Mouse (Mus musculus): ENCODE data around the gene Trim9.

Gene Trim9

DNA sequence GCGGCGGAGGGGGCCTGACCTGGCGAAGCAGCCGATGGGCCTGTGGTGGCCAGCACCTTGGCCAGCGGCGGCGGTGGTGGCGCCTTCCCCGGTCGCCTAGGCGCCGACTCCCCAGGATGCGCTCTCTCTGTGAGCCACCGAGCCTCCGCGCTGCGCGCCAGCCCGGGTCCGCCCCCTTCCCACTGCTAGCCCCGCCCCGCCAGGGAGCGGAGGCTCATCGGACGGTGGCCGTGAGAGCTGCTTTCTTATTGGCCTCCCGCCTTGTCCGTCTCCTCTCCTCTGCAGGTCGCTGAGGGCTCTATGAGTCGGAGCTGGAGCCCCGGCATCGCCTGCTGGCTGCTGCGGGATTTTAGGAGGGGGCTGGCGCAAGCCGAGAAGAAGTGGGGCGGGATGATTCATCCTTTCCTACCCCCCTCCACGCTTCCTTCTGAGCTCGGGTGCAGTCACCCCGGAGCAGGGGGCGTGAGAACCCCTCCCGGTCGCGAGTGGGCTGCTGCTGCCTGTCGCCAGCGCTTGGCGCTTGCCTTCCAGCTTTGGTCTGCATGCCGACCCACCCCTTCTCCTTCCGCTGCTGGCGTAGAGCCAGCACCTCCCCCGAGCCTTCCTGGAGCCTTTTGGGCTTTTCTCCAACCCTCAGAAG is at the start of gene Trim9:
Trim9 (minus strand) TSS at position 413 of the 640 bp plus-strand sequence.
- DNase-seq (ENCODE audit: low read depth) = no peak

DNA sequence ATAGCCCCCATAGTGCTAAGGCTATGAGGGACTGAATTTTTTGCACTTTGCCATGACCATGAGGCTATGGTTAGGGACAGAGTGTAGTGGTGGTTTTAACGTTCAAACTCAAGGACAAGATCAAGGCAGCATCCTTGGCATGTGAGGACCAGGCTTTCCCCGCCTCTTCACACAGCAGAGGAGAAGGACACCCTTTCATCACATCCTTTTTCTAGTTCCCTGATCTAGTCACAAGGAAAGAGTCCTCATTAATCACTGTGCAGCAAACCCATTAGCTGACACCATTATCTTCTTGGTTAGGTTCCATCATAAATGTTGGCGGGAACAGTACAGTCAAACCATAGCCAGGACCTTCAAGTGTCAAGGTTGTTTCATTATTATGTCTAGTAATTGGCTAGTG is 47.6 kb upstream of the Trim9 start:
- no peak for DNase-seq (ENCODE audit: low read depth)

DNA sequence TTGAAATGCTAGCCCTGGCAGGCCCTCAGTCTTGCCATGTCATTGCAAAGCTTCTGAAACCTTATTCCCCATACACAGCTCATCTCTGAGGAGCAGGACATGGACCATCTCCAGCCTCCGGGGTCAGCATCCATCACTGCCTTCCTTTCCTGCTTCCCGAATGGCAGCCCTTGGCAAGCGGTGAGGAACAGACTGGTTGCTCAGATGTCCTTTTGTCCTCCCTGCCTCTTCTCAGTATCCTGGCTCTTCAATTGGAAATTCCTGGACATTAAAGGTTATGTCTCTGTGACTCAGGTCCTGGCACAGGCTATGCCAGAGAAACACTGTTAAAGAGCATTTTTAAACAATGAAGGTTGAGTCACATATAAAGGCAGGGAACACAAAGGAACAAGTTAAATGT is 43.8 kb upstream of the Trim9 start:
- no peak for DNase-seq (ENCODE audit: low read depth)

DNA sequence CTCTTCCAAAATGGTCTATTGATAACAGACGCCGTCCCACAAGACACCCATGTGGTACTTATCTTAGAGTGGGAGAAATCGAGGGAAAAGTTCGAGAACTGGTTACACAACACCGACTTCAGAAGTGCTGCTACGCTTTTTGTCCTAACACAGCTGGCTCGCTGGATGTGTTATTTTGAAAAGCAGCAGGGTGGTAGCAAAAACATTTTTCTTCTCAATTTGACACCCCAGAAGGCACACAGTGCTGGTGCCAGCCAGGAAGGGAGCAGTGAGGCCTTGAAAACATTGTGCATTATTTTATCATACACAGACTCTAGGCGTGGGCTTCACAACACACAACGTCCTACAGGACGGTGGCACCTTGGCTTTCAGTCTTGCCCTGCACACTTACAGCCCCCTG is 27.6 kb upstream of the Trim9 start:
- DNase-seq (ENCODE audit: low read depth) = no peak

DNA sequence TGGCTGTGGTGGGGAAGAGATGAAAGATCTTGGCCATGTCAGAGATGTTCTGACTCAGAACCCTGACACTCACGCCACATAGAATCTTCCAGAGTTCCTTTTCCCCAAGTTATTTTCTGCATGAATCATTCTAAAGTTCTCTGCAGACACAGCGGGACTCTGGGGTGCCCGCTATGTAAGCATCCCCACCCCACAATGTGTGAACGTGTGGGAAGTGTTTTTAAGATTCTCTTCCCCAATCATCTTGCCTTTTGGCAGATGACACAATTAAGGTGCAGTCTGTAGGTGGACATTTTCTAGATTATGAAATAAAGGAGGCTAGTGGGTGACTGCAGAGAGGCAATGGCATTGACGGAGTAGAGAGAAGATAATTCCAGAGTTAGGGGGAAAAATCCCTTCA is 25.5 kb upstream of the Trim9 start:
- DNase-seq (ENCODE audit: low read depth) = no peak

DNA sequence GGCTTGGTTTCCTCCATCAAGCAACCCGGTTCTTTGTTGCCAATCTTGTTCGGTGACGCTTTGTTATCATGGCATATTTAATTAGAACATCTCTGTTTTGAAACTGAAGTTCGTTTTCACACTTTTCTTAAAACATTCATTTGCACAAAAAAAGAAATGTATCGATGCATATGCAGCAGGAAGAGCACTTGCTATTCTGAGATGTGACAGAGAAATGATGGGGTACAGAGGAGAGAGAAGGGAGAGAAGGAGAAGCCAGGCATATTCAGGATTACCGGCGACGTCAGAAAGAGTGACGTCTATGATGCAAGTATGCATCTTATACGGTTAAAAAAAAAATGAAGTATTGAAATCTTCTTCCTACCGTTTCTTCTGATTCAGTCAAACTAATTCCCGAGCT is 21.9 kb upstream of the Trim9 start:
- no peak for DNase-seq (ENCODE audit: low read depth)

DNA sequence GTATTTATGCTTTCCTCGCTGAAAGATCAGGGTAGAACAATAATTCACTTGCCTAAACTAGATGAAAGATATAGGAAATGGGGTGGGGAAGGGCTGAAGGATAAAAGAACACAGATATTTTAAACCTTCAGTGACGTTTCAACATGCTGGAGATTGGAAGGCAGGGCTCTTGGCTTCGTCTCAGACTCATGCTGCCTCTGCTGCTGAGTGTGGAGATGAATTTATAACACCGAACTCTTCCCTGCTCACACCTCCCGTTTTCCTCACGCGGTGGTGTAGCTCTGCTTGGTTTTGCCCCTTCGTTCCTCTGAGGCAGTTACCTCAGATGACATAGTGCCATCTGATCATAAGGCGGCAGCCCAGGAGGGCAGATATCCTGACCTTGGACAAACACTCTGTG is 21.4 kb upstream of the Trim9 start:
- DNase-seq (ENCODE audit: low read depth) = no peak

DNA sequence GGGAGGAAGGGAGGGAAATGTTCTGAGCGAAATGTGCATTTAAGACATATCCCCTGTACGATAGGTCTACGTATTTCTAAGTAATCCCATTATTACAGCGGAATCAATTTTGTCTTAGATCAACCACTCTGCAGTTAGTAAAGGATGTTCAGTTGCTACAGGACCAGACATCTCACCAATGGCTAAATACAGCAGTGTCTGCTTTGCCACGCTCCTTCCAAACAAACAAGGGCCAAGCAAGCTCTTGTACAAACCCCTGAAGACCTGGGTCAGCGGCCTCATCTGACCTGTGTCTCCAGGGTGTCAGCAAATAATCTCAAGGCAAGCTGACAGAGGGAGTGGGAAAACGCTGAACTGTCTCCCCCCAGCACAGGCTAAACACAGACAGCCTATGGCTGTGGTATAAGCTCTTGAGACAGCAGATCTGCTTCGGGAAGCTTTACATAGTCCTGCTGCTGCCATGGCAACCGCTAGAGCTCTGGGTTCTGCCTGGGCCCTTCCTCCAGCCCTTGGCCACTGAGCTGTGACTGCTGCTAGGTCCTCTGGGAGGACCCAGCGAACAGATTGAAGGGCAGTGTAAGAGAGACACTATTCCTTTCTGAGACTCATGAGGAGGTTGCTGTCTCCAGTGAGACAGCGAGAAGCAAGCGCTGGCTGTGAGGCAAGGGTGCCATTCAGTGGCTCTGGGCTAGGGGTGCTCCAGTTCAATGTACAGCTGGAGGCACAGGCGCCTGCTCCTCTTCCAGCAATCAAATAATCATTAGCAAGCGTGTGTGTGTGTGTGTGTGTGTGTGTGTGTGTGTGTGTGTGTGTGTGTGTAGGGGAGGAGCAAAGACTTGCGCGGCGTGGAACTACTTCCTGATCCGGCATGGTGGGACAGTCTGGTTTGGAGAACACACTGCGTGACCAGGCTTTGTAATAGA is 20.2 kb upstream of the Trim9 start:
- no peak for DNase-seq (ENCODE audit: low read depth)

DNA sequence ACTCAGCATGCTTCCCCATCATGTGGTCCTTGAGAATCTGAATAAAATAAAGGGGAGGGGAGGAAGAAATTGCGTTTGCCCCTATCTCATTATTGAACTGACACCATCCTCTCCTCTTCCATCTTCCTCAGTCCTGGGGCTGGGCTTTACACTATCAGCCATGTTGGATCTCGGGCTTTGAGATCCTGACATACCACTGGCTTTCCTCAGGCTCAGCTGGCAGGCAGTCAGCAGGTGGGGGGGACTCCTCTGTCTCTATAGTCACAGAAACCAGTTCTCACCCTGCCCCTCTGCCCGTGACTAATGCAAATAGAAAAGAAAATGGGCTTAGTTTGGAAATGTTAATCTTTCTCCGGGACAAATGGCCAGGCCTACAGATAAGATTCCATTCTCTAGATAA is 15.6 kb upstream of the Trim9 start:
- DNase-seq (ENCODE audit: low read depth) = no peak

DNA sequence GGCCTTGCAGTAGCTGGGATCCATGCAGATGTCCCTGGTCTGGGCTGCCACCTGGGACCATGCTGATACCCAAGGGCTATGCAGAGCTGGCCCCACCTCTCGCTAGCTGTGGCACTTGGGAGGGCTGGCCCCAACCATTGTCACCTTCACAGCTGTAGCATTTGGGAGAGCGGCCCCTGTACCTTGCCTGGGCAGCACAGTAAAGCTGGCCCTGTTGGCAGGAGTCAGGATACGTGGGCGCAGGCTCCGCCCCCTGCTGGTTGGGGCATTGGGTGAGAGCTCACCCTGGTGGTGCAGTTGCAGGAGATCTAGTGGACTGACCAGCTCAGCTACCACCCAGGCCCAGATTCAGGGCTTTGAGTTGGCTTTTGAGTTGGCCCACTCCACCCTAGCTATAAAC is 12.9 kb upstream of the Trim9 start:
- DNase-seq (ENCODE audit: low read depth) = no peak

DNA sequence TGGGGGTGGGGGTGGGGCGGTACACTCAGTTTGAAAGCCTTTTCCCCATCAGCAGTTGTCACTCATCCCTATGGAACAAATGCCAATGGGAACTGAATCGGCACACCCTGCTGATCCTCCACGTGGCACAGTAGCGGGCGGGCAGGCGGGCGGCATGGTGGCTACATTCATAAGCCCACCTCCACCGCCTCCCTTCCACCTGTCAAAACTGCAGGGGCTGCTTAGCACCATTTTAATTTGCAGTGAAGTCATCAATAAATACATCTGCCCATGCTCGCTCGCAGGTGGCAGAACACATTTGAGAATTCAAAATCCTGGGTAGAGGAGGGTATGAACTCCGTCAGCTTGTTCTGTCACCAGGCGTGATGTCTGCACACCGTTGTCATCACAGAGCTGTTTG is 12.0 kb upstream of the Trim9 start:
- DNase-seq (ENCODE audit: low read depth) = no peak

DNA sequence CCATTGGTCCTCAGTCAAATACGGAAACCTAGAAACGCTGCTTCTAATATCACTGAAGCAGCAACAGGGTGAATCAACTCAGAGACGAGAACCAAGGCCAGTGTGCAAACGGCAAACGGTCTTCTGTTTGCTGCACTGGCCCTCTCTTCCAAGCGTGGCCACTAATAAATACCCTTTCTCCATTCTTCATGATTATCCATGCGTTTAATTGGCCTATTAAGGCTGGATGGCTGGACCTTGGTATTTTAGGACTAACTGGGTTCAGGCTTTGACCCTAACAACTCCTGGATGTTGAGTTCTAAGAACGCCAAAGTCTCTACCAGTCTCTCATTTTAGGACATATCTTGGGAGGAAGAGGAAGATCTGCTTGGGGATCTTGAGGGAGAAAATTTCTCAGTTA is 7.5 kb upstream of the Trim9 start:
- DNase-seq (ENCODE audit: low read depth) = no peak

DNA sequence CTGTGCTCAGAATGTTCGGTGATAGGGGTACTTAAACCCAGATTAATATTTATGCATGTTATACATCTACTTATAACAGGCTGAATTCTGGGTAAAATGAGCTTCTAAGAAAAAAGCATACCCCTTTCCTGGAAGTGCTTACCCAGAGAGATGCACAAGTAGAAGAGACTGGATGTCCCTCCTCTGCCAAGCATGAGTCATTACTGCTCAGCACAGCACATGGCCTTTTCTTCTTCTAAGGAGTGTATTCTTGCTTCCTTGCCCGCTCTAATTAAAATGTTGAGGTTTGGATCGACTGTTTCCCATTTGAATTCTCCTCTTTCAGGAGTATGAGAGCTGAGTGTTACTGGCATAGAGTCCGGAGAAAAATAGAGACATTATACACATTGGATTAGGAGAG is 3.1 kb upstream of the Trim9 start:
- DNase-seq (ENCODE audit: low read depth) = no peak

DNA sequence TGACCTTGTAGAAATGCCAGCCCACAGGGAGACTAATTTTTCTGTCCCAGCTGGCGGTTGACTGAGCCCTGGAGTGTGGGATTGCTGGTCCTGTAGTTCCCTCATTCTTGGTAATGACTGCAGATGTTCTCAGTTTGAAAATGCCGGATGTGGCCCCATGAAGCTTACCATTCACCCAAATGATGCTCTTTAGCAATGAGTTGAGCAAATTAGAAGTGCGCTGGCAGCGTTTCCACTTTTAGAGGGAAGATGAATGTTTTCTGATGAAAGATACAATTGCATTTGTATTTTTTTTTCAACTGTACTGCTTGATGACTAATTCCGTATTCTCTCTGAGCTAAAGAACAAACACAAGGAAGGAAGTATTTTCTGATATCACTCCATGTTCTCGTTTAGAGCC is 2.4 kb upstream of the Trim9 start:
- no peak for DNase-seq (ENCODE audit: low read depth)

DNA sequence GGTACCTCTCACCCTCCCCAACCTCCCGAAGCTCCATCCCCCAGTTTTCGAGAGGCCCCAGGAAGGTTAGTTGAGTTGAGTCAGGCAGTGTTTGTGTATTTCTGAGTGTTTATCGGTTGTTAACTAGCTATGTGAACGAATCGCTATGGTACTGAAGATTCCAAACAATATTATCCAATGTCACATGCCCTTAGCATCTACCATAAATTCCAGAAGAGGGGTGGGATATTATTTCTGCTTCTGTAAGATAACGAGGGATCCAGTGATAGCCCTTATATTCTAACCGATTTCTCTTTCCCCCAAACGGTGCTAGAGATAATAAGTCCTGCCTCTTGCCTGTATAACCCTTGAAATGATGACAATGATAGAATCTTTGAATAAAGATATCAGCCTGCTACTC is 612 bp upstream of the Trim9 start:
- DNase-seq (ENCODE audit: low read depth) = no peak

DNA sequence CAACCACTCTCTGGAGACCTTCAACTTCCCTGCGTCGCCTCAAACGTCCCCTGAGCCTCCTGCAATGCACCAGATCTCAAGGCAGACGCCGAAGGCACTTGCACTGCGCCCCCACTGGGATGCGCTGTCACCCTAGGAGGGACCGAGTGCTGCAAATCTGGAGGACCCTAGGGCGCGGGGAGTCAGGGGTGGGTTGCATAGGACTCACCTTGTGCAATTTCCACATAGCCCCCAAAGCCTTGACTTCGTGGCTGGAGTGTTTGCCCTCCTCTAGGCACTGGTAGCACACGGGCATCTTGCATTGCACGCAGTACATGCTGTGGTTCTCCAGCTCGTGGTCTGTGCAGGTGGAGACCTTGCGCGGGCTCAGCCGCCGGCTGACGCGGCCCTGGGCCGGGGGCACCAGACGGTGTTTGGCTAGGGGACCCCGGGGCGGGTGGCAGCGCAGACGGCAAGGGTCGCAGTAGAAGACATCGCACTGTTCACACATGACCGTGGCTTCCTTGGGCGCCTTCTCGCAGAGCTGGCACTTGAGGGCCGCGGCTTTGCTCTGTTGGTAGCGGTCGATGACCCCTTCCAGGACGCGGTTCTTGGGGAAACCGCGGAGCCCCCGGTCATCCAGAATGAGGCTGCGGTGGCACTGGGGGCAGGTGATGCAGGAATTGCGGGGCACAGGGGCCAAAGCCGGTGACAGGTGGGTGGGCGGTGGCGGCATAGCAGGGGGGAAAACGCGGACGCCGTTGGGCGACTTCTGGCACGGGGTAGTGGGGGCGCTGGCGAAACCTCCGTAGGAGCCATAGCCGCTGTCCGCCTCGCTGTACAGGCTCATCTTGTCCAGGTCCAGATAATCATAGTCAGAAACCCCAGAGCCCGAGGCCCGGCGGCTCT is 1.0 kb downstream of the Trim9 start:
- DNase-seq (ENCODE audit: low read depth) = no peak

DNA sequence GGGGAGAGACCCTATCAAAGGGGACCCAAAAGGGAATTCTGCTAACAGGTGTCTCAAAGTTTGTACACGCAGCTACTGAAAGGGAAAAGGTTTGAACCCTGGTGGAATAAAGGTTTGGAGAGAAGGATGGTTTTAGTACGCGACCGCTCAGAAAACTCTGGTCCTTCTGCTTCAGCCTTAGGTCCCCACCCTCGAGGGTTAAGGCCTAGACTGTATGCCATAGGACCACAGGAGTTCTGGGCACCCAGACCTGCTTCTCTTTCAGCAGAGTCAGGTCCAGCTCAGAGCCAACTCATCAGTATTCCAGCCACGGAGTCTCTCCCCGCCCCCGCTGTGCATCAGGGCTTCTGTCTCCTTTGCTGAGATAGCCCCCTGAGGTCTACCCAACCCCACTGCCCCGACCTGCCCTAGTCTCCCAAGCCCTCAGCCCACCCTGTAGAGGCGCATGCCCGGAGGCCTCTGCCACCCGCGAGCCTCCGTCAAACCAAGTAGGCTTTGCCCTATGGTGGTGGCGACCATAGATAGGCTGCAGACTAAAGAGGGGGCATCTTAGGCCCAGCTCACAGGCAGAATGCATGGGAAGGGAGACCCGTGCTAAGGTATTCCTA is 1.8 kb downstream of the Trim9 start:
- DNase-seq (ENCODE audit: low read depth) = no peak

DNA sequence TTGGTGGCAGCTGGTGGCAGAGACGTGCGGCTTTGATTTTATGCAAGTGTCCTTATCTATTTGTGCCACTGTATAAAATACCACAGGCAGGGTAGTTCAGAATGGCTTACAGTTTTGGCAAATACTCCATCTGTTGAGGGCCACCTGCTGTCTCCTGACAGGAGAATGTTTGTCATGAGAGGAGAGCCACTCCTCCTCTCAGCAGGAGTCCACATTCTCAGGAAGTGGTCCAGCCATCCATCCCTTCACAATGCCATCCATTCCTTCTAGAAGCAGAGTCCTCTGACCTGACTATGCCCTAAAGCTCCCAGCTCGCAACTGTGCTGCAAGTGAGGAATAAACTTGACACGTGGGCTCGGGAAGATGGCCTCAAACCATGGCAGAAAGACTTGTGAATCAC is 12.2 kb downstream of the Trim9 start:
- no peak for DNase-seq (ENCODE audit: low read depth)

DNA sequence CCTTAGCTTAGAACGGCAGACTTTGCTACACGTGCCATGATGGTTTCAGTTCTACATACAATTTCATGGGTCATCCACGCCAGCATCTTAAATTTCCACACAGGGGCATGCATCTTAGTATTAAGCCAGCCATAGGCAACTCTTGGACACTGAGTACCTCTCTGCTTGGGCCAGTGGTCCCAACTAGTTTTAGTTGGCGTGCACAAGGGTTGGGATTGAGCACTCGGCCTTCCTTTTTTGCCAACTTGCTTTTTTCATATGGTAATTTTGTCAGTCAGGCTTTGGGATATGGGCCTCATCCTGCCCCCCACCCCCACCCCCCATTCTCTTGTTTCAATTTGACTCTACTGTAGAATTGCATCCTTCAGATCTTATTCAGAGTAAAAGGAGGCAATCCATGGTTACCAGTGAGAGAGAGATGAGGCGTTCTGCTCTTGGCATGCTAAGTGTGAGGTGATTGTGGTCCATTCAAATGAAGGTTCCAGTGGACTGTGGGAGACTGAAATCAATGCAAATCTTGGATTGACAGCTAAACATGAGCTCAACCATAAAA is 14.1 kb downstream of the Trim9 start:
- no peak for DNase-seq (ENCODE audit: low read depth)

DNA sequence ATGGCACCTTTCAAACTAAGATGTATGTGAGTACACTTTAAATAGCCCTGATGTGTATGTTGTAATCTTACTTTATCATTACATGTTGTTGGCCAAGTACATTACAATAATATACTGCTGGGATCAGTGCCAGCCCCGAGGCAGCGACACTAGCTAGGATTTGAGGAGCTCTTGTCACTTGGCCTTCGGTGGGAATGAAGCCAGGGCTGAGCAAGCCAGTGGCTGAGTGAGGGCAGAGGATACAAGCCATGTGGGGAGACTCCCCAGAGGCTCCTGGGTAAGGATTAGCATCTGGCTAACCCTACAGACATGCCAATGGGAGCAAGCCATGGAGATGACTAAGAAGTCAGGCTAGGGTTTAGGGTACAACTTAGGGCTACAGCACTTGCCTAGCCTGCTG is 18.4 kb downstream of the Trim9 start:
- DNase-seq (ENCODE audit: low read depth) = no peak

DNA sequence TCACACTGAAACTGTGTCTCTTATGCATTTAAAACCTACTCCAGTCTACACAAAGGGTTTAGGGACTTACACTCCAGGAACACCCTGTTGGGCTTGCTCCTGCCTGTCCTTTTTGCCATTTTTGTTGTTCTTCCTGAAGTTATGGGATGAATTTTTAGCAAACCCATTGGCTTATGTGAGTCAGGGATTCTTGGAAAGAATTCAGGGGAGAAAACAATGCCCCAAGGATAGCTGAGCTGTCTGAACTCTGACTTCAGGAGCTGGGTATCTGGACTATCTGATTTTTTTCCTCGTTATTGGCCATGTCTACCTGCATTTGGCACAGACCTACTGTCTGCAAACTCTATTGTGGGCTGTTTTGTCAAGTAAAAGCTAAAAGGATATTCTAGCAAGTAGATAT is 20.5 kb downstream of the Trim9 start:
- DNase-seq (ENCODE audit: low read depth) = no peak

DNA sequence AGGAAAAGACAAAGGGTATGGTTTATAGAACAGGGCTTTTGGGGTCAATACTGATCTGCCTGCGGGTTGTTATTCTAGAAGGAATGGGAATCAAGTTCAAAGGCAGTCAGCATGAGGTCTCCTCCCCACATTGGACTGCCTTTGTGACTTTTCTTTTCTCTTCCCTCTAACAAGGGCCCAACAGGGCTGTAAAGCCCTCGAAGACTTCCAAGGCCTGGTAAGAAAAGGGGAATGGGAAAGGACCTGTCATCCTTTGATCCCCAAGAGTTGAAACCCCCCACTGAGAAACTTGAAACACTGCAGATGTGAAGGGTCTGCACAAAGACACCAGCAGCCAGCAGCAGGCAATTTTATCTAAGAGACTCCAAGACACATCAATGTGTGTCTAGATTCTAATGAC is 21.0 kb downstream of the Trim9 start:
- no peak for DNase-seq (ENCODE audit: low read depth)

All from 416B (cell line).